Mouse (Mus musculus) small intestine, adult 2 months (tissue): ENCODE data around the gene Focad.

Experiments used
- CTCF ChIP-seq: fragments of 200-500 bp; IDR thresholded peaks from 2 replicates; pipeline ENCODE4 v1.5.1; 2012; ENCODE audit warnings: low read depth, mild to moderate bottlenecking, control low read depth, inconsistent platforms, low read length, moderate library complexity, mixed read lengths; ENCODE audit not compliant: insufficient replicate concordance, insufficient read length; ENCODE audit errors: extremely low read depth
- POLR2A ChIP-seq: fragments of 200-500 bp; IDR thresholded peaks from 2 replicates; pipeline ENCODE4 v1.6.1; 2012; ENCODE audit warnings: low read depth, mild to moderate bottlenecking, control low read depth, inconsistent platforms, low read length, moderate library complexity

DNA sequence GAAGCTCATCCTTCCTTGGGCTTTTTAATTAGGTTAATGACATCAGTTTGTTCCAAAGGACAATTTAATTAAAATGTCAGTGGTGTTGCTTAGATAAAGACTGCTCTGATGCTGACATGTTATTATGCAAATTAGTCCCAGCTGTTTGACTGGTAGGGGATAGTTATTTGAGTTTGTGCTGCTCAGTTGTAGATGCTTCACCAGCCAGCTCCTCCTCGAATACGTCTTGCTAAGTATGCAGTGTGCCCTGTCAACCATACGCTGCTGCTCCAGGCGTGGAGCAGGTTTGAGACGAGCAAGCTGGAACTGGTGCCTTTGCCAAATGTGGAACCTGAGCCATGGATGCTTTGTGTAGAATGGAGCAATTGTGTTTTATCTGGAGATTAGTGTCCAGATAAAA, 243.7 kb downstream of the Focad start:
- TF ChIP-seq CTCF (no peak), POLR2A (no peak)
